In genomic region chr3:38050856-38051255, GRCm38 (mm10) we compare ENCODE assay signal across 20 mouse cellular contexts.
DNase-seq lines count a peak whose midpoint lies in the region; ATAC-seq and TF ChIP-seq lines count a peak whose summit lies in the region.
"Had no signal": no experiment of that assay in that cellular context is flagged by ENCODE, and none has a peak within 500 bp of the region (broad histone marks: within the 10 kb centered on the region; RNA-seq: fewer than 3 reads in every experiment).

No protein-coding gene starts in this region.

- H3K27ac ChIP-seq in intestine, embryonic 14.5 days (ENCODE audit: low read depth): 0 out of 2 replicates have a peak overlapping the region, but pooled peaks have one; percentile 48
- no peak overlapping the region; the same call in 1 of the 2 replicates for H3K27ac ChIP-seq in intestine, embryonic 15.5 days
- H3K27ac ChIP-seq in embryonic facial prominence, embryonic 15.5 days (replicated peaks): peak overlapping the region; percentile 52; the same call in 1 of the 2 replicates
- H3K27ac ChIP-seq in kidney, embryonic 16.5 days (ENCODE audit: low read length): peak overlapping the region; percentile 63; the same call in 1 of the 2 replicates
- H3K27ac ChIP-seq: forebrain, embryonic 12.5 days; hindbrain, postnatal 0 days had no signal

- peaks cover 34% of the 10 kb centered on the region for H3K4me1 ChIP-seq in intestine, embryonic 14.5 days (replicated peaks; ENCODE audit: control insufficient read depth, insufficient read depth, low read length)
- H3K4me1 ChIP-seq in intestine, embryonic 15.5 days (replicated peaks): peaks cover 12% of the 10 kb centered on the region
- no peaks in the 10 kb centered on the region; the same call in 1 of the 2 replicates for H3K4me1 ChIP-seq in embryonic facial prominence, embryonic 15.5 days
- peaks cover 37% of the 10 kb centered on the region for H3K4me1 ChIP-seq in kidney, embryonic 16.5 days (ENCODE audit: insufficient read depth, low read length)
- H3K4me1 ChIP-seq: forebrain, embryonic 12.5 days had no signal

- no peak overlapping the region for H3K4me3 ChIP-seq in intestine, embryonic 14.5 days (ENCODE audit: low read depth, low read length)
- H3K4me3 ChIP-seq in intestine, embryonic 15.5 days (replicated peaks): no peak overlapping the region
- H3K4me3 ChIP-seq in embryonic facial prominence, embryonic 15.5 days (replicated peaks): no peak overlapping the region
- no peak overlapping the region for H3K4me3 ChIP-seq in kidney, embryonic 16.5 days (ENCODE audit: low read length)
- H3K4me3 ChIP-seq: forebrain, embryonic 12.5 days had no signal

- no peak overlapping the region for H3K9ac ChIP-seq in intestine, embryonic 14.5 days (ENCODE audit: low read length)
- H3K9ac ChIP-seq in intestine, embryonic 15.5 days: no peak overlapping the region
- H3K9ac ChIP-seq in embryonic facial prominence, embryonic 15.5 days: no peak overlapping the region
- H3K9ac ChIP-seq in kidney, embryonic 16.5 days (replicated peaks; ENCODE audit: low read length): no peak overlapping the region
- H3K9ac ChIP-seq: forebrain, embryonic 12.5 days; liver, postnatal 0 days had no signal

- no peak for TF ChIP-seq CTCF in brain, embryonic 14.5 days (IDR thresholded peaks at IDR 0.05; ENCODE audit: borderline replicate concordance, extremely low read depth, insufficient read depth, insufficient read length)

- H3K9me3 ChIP-seq in intestine, embryonic 14.5 days (ENCODE audit: control insufficient read depth, low read length): no peaks in the 10 kb centered on the region
- no peaks in the 10 kb centered on the region for H3K9me3 ChIP-seq in intestine, embryonic 15.5 days
- H3K9me3 ChIP-seq in embryonic facial prominence, embryonic 15.5 days (replicated peaks): no peaks in the 10 kb centered on the region
- H3K9me3 ChIP-seq in kidney, embryonic 16.5 days (ENCODE audit: low read length): no peaks in the 10 kb centered on the region
- H3K9me3 ChIP-seq: forebrain, embryonic 12.5 days had no signal

- WGBS in intestine, embryonic 14.5 days: 78% methylated on average over 9 of the region's 9 CpGs
- WGBS in intestine, embryonic 15.5 days: 75% methylated on average over 9 of the region's 9 CpGs
- 47% methylated on average over 9 of the region's 9 CpGs for WGBS in embryonic facial prominence, embryonic 15.5 days
- WGBS in kidney, embryonic 16.5 days: 29% methylated on average over 9 of the region's 9 CpGs

- H3K27me3 ChIP-seq in intestine, embryonic 14.5 days (replicated peaks; ENCODE audit: control insufficient read depth, insufficient read depth, low read length): no peaks in the 10 kb centered on the region
- no peaks in the 10 kb centered on the region for H3K27me3 ChIP-seq in intestine, embryonic 15.5 days (replicated peaks)
- no peaks in the 10 kb centered on the region for H3K27me3 ChIP-seq in embryonic facial prominence, embryonic 15.5 days
- no peaks in the 10 kb centered on the region for H3K27me3 ChIP-seq in kidney, embryonic 16.5 days (ENCODE audit: insufficient read depth, low read length)
- H3K27me3 ChIP-seq: forebrain, embryonic 12.5 days had no signal

- DNase-seq in intestine, embryonic 14.5 days (ENCODE audit: low spot score): no peak
- peak; percentile 33 for DNase-seq in brain, embryonic 14.5 days (ENCODE audit: low read depth)
- DNase-seq in neural tube, embryonic 10.5 days (ENCODE audit: extremely low spot score, low spot score): no peak
- no peak for DNase-seq in spleen, postnatal 4 days (ENCODE audit: low spot score in 2 of 2)
- no peak for DNase-seq in thymus, postnatal 0 days (ENCODE audit: low spot score)
- DNase-seq: adrenal gland, adult 8-10 months; cerebellum, adult 11 months; cerebellum, postnatal 14 days; gastrocnemius, postnatal 10 days; heart, postnatal 36 days; liver, postnatal 0 days; lung, postnatal 36 days; right cerebral cortex, postnatal 4 days; thymus, adult 18-20 months had no signal

- no peak for TF ChIP-seq POLR2A in brain, embryonic 14.5 days (IDR thresholded peaks at IDR 0.05; ENCODE audit: borderline replicate concordance, extremely low read depth, insufficient read depth, insufficient read length, poor library complexity, severe bottlenecking)

- H3K36me3 ChIP-seq in intestine, embryonic 14.5 days (ENCODE audit: control insufficient read depth, insufficient read depth, low read length): no peaks in the 10 kb centered on the region
- H3K36me3 ChIP-seq in intestine, embryonic 15.5 days: no peaks in the 10 kb centered on the region
- no peaks in the 10 kb centered on the region for H3K36me3 ChIP-seq in embryonic facial prominence, embryonic 15.5 days
- no peaks in the 10 kb centered on the region for H3K36me3 ChIP-seq in kidney, embryonic 16.5 days (ENCODE audit: insufficient read depth, low read length)
- H3K36me3 ChIP-seq: forebrain, embryonic 12.5 days had no signal

- no peak for ATAC-seq in intestine, embryonic 14.5 days (replicated peaks; ENCODE audit: low FRiP score, low TSS enrichment, low read depth)
- ATAC-seq in intestine, embryonic 15.5 days: no peak
- no peak for ATAC-seq in embryonic facial prominence, embryonic 15.5 days (ENCODE audit: insufficient number of reproducible peaks, low FRiP score, low TSS enrichment, low read depth)
- peak; percentile 88 for ATAC-seq in kidney, embryonic 16.5 days (ENCODE audit: low FRiP score, low TSS enrichment)
- ATAC-seq: hindbrain, postnatal 0 days; liver, postnatal 0 days; midbrain, embryonic 16.5 days had no signal

- no peak overlapping the region for H3K4me2 ChIP-seq in intestine, embryonic 14.5 days (ENCODE audit: low read length)
- no peak overlapping the region for H3K4me2 ChIP-seq in intestine, embryonic 15.5 days (replicated peaks)
- no peak overlapping the region for H3K4me2 ChIP-seq in embryonic facial prominence, embryonic 15.5 days (replicated peaks)
- peak overlapping the region; percentile 37; the same call in 1 of the 2 replicates for H3K4me2 ChIP-seq in kidney, embryonic 16.5 days (replicated peaks; ENCODE audit: low read depth, low read length)
- H3K4me2 ChIP-seq: forebrain, embryonic 12.5 days had no signal
